Mouse (Mus musculus) right cerebral cortex, adult 2 months (tissue): ENCODE data around the gene Sh3bp2.
"Not testable (repeated sequence)": the region's sequence is repeated elsewhere in the genome, so short reads cannot be mapped to it uniquely, and the experiment has no call there.

Experiments used
- DNase-seq, 2 experiments: peaks; one replicate each; pipeline ENCODE4 v3.0.0; 2021 to 2022; ENCODE audit warnings: low spot score in 2 of 2

Gene Sh3bp2

GRCm38 (mm10) chr5:34571551-34571950 lies 45.9 kb downstream of the Sh3bp2 start:
- no peak for DNase-seq

DNA sequence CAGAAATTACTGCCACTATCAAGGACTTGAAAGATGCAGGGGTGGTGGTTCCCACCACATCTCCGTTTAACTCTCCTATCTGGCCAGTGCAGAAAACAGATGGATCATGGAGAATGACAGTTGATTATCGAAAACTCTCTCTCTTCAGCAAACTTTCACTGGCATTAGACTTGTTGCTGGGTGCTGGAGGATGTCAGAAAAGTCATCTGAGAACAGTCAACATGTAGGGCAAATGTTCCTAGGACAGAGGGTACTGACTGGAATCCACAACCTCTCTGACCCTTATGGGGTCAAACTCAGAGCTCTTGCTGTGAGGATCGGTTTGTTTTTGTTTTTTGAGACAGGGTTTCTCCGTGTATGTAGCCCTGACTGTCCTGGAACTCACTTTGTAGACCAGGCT lies 46.9 kb downstream of the Sh3bp2 start:
- not testable (repeated sequence) for DNase-seq

GRCm38 (mm10) chr5:34573268-34574221 lies 47.9 kb downstream of the Sh3bp2 start, which contains the start of gene Add1:
Add1 (plus strand) TSS chr5:34573664.
- DNase-seq = peak; percentile 97 to 98

- DNase-seq = no peak
These were observed 49.1 kb downstream of the Sh3bp2 start for GRCm38 (mm10) chr5:34574721-34575120.

DNA sequence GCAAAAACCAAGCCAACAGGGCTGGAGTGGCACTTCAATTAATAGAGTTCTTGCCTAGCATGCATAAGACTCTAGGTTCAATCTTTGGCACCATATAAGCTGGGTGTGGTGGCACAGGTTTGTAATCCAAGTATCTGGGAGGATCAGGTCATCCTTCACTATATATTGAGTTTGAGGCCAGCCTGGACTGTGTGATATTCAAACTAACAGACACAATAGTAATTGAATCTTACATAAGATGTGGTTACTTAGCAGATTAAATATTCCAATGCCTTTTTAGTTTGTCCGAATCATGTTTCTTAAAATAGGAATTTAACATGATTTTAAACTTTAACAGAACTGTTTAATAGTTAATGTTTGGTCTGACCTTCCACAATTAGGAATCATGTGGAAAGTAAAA lies 50.6 kb downstream of the Sh3bp2 start:
- DNase-seq = no peak

- no peak for DNase-seq
These were observed 52.5 kb downstream of the Sh3bp2 start for GRCm38 (mm10) chr5:34578038-34578655.

DNA sequence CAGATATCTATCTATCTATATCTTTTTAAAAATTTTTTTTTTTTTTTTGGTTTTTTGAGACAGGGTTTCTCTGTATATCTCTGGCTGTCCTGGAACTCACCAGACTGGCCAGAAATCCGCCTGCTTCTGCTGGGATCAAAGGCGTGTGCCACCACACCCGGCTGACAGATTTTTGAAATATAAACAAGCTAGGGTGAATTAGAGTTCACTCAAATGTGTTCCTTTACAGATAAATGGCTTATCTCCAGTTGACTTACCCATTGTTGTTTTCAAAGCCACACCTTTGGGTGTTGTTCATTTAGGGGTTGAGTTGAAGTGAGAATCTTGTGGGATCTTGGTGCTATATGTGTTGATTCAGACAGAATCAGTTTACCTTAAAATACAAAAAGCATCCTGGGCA lies 53.7 kb downstream of the Sh3bp2 start:
- DNase-seq = no peak

- peak; percentile 66 to 74 for DNase-seq
These were observed 56.2 kb downstream of the Sh3bp2 start for GRCm38 (mm10) chr5:34581671-34582313.

DNA sequence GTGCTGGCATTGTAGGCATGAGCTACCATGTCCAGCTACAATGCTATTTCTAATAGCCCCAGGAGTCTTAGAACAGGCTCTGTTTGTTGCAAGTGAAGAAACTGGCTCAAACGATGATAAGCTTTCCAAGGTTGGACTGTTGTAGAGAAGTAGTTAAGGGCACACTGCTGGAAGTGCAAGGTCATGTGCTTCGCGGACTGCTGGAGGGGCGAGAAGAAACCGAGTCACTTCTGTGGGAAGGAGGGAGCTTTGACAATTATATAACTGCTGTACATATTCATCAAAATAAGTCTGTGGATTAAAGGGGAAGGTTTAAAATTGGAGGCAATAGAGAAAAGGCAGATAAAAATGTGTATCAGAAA lies 56.7 kb downstream of the Sh3bp2 start:
- no peak for DNase-seq

- DNase-seq = no peak
These were observed 59.6 kb downstream of the Sh3bp2 start for GRCm38 (mm10) chr5:34585216-34585615.

GRCm38 (mm10) chr5:34587881-34588280 lies 62.2 kb downstream of the Sh3bp2 start:
- DNase-seq = no peak

DNA sequence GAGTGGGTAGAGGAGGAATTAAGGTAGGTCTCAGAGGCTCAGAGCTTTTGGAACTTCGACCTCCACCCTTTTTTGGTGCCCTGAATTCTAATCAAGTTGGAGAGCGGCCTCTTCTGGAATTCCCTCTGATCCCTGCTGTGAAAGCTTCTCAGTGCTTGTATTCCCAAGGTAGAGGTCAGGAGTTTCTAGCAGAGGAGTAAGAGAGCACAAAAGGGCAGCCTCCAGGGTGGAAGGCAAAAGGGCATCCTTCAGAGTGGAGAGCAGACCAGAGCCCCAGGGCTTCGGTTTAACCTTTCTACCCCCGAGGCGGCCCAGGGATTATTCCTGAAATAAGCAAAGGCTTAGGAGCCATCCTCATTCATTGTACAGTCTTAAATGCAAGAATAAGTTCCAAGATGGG lies 64.4 kb downstream of the Sh3bp2 start:
- no peak for DNase-seq

DNA sequence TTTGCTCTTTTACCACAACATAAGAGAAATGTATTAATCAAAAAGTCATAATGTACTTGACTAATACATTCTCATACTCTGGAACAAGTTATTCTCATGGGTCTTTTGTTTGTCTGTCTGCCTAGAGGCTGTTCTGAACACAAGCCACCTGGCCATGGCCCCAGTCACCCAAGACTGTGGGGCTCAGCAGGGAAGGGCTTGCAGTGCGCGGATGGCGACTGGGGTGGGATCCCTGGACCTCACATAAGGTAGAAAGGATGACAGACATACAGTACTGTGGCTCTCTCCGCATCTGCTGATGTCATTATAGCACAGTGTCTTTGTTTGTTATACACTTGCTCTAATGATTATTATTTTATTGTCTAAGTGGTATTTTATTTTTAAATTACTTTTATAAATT lies 65.1 kb downstream of the Sh3bp2 start:
- no peak for DNase-seq

DNA sequence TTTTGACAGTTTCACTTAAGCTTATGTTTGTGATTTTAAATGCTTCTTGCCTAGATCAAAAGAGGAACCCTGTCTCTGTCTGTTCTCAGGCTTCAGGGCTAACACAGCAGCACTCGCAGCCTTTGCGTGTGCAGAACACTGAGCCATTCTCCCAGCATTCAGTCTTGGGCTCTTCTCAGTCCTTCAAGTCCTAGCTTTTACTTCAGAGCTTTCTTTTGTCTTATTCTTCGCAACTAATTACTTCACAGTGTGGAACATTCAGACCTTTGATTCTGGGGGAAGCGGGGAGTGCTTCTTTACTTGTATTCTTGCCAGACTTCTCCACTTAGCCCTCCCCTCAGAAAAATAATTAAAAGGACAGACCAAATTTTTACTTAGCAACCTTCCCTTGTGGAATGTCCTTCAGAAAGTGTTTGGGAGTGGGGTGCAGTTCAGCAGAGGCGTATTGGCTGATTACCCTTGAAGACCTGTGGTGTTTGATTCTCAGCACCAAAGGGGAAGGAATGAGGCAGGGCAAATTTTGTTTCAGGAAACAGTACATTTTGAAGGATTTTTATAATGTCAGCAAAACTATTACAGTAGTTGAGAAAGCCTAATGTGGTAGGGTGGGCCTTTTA lies 65.9 kb downstream of the Sh3bp2 start:
- DNase-seq = no peak

DNA sequence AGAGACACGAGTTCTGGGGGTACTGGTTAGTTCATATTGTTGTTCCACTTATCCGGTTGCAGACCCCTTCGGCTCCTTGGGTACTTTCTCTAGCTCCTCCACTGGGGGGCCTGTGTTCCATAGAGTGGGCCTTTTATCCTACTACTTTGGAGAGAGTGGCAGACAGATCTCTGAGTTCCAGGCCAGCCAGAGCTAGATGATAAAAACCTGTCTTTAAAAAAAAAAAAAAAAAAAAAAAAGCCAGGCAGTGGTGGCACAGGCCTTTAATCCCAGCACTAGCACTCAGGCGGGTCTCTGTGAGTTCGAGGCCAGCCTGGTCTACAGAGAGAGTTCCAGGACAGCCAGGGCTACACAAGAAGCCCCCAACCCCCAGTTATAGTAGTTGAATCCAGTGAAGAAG lies 66.6 kb downstream of the Sh3bp2 start:
- DNase-seq = not testable (repeated sequence)

DNA sequence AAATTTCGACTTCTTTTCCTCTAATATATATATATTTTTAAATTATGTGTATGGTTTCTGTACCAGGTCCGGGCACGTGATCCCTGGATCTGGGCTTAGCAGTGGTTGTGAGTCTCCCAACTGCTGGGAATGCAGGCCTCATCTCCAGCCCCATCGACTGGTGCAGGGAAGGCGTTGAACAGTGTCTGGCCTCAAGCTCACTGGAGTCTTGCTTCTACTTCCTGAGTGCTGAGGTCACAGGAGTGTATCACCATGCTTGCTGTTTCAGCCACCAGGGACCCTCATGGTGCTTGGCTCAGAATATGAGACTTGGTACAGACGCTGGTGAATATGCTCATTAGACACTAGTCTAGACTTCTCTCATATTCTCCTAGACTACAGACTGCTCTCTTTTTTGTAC lies 67.0 kb downstream of the Sh3bp2 start:
- DNase-seq = no peak

GRCm38 (mm10) chr5:34593202-34593727 lies 67.6 kb downstream of the Sh3bp2 start:
- no peak for DNase-seq

- DNase-seq = no peak
These were observed 78.9 kb downstream of the Sh3bp2 start for GRCm38 (mm10) chr5:34604576-34604975.

- no peak for DNase-seq
These were observed 81.7 kb downstream of the Sh3bp2 start for GRCm38 (mm10) chr5:34607100-34607880.

DNA sequence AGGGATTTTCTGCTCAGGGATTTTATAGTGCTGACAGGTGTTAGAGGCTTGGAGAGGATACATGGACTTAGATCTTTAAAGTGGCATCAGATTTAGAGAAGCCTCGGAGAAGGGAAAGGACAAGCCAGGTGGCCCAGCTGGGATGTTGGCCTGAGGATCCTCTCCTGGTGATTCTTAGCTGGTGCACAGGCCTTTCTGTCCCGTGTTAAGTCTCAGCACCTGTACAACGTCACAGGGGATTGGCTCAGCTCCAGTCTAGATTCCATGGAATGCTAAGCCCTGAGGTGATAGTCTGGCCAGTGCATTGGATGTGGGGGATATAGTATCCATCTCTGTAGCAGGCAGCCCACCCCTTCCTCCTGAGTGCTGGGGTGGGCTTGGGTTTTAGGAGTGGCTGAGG lies 82.6 kb downstream of the Sh3bp2 start:
- no peak for DNase-seq

DNA sequence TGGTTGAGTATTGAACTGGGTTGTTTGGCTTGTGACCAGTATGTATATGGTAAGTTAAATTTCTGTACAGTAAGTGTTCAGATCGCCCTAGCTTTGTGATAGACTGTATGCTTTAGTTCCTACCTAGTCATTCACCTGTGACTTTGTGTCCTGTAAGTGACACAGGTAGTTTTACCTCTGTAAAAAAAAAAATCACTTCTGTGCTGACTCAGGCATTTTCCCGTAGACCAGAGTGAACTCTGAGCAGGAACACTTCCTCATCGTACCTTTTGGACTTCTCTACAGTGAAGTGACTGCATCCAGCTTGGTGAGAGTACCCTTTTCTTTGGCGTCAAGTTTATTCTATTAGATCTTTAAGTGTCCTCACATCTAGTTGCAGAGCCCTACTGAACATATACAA lies 84.3 kb downstream of the Sh3bp2 start:
- no peak for DNase-seq
